Mouse (Mus musculus): ENCODE data around the gene Fry. TPM values are rescaled to one million over a fixed set of nuclear protein-coding genes. Genes with fewer than 3 reads are reported as not detected.

Fry gene
- polyA plus RNA-seq, 1 experiment from 2014 or later, result 4.3 TPM

DNA sequence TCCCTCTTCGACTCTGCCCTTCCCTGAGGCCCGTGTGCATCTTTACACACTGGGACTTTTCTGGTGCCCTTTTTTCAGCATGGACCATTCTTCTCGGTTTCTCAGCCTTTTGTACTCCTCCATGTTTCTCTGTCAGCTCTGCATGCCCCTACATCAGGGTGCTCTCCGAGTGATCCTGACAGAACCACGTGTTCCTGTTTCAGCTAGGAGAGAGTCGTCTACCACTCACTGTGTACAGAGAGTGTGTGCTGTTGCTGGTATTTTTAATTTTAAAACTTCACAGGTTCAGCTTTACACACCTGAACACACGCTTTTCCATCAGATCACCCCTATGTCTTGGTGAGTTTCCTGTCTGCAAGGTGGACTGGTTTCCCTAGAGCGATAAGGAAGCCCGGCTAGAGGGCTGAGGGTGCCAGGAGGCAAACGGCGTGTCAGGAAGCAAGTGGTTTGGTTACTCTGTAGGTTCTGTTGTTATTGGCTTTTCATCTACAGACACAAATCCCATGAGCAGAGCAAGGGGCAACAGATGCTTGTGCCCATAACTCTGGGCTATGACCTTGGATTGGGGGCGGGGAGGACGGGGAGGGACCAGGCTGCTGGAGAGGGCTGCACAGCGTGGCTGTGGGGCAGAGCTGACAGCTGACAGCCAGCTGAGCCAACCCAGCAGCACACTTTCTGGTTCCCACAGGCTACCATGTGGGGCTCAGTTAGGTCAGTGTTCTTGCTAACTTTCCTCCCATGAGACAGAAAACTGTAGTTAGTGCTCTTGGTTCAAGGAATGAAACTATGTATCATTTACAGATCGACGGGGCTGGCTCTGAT is 3.0 kb upstream of the Fry start:
- no peak for DNase-seq (ENCODE audit: extremely low spot score, low spot score)
- H3K27me3 ChIP-seq (ENCODE audit: poor library complexity, severe bottlenecking), result peaks cover 22% of the 10 kb centered on the region
- peaks cover 14% of the 10 kb centered on the region for H3K4me1 ChIP-seq
- no peaks in the 10 kb centered on the region for H3K36me3 ChIP-seq (replicated peaks)
- peaks cover 7% of the 10 kb centered on the region; the same call in 1 of the 2 replicates for H3K9me3 ChIP-seq
- H3K4me3 ChIP-seq, result no peak overlapping the region
- H3K27ac ChIP-seq, result no peak overlapping the region
- 87% methylated on average over 16 of the region's 16 CpGs for WGBS

DNA sequence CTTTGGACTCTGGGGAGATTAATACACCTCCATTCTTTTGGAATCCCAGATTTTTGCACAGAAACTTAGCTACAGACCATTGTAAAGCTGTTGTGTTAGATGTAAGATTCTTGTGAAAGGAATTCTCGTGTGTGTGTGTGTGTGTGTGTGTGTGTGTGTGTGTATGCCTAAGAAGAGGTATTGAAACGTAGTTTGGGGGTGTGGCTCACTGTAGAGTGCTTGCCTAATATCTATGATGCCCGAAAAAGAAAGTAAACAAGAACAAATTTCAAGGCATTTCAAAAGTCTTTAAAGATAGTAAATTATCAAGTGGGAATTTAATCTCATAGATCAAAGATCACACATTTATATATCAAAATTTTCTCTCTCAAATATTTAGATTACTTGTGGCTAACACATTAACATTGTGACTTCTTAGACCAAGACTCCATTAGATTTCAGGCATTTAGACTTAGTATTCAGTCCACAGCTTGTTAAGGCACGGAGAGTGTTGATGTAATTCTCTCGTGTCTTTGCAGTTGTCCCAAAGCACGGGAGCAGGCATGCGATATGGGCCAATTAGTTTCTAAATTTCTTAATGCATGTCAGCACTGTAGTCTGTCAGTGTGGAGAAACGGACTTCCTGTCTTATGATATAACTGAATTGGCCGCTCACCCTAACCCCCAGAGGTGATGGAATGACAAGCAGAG is 2.1 kb upstream of the Fry start:
- Histone ChIP-seq H3K36me3 (replicated peaks) (no peaks in the 10 kb centered on the region), H3K4me3 (no peak overlapping the region), H3K27ac (no peak overlapping the region), H3K4me1 (peaks cover 14% of the 10 kb centered on the region), H3K9me3 (peaks cover 7% of the 10 kb centered on the region; the same call in 1 of the 2 replicates), H3K27me3 (ENCODE audit: poor library complexity, severe bottlenecking) (peaks cover 28% of the 10 kb centered on the region)
- DNase-seq (ENCODE audit: extremely low spot score, low spot score), result no peak
- 87% methylated on average over 9 of the region's 9 CpGs for WGBS

DNA sequence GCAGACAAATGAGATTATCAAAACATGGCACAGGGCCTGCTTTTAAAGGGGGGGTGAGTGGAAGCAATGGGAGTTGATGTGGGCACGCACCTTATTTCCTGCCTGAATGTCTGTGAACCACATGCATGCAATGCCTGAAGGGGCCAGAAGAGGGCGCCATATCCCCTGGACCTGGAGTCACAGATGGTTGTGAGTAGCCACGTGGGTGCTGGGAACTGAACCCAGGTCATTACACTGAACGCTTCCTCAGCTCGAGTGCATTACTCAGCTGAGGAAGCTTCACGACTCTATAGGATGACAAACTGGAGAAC is 1.6 kb upstream of the Fry start:
- H3K4me1 ChIP-seq, result peaks cover 14% of the 10 kb centered on the region
- H3K36me3 ChIP-seq (replicated peaks), result no peaks in the 10 kb centered on the region
- 86% methylated on average over 6 of the region's 6 CpGs for WGBS
- H3K9me3 ChIP-seq, result peaks cover 7% of the 10 kb centered on the region; the same call in 1 of the 2 replicates
- DNase-seq (ENCODE audit: extremely low spot score, low spot score), result no peak
- H3K27ac ChIP-seq, result no peak overlapping the region
- H3K27me3 ChIP-seq (ENCODE audit: poor library complexity, severe bottlenecking), result peaks cover 28% of the 10 kb centered on the region
- no peak overlapping the region for H3K4me3 ChIP-seq

DNA sequence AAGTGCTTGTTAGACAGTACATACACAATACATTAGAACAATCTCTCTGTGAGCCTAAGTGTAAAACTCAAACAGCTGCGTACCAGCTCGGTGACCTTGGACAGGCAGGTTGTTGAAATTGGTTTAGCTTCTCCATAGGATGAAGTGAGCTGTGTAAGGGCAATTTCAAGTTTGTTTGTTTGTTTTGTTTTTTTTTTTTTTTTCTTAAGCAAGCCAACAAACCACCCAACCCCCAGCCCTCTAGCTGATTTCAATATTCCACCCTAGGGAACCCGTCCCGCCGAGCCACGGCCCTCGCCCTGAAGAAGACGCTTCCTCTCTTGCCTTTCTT is 356 bp upstream of the Fry start:
- peaks cover 7% of the 10 kb centered on the region; the same call in 1 of the 2 replicates for H3K9me3 ChIP-seq
- DNase-seq (ENCODE audit: extremely low spot score, low spot score), result no peak
- H3K27ac ChIP-seq, result peak overlapping the region; percentile 80; the same call in 1 of the 2 replicates
- H3K36me3 ChIP-seq (replicated peaks), result no peaks in the 10 kb centered on the region
- H3K27me3 ChIP-seq (ENCODE audit: poor library complexity, severe bottlenecking), result peaks cover 28% of the 10 kb centered on the region
- peaks cover 14% of the 10 kb centered on the region for H3K4me1 ChIP-seq
- H3K4me3 ChIP-seq, result peak overlapping the region; percentile 79
- WGBS, result 21% methylated on average over 8 of the region's 8 CpGs

DNA sequence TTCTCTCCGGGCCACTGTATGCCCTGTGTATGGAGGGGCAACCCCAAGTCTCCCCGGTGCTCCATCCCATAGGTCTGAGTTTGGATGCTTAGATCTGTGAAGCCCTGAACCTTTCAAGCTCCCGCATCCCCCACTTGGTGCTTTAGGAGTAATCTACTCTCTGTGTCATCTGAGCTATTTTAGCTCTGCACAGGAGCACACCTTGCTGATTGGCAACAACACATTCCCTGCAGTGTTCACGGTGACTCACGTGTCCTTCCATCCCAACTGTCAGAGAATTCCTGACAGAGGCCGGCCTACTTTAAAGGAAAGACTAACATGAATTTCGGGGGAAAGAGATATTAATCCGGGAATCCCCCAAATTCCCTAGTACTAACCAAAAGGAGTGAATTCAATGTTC is 2.2 kb downstream of the Fry start:
- Histone ChIP-seq H3K9me3 (peaks cover 7% of the 10 kb centered on the region; the same call in 1 of the 2 replicates), H3K27ac (no peak overlapping the region), H3K4me3 (no peak overlapping the region), H3K4me1 (peaks cover 13% of the 10 kb centered on the region), H3K27me3 (ENCODE audit: poor library complexity, severe bottlenecking) (peaks cover 28% of the 10 kb centered on the region), H3K36me3 (replicated peaks) (no peaks in the 10 kb centered on the region)
- no peak for DNase-seq (ENCODE audit: extremely low spot score, low spot score)
- 94% methylated on average over 8 of the region's 8 CpGs for WGBS

DNA sequence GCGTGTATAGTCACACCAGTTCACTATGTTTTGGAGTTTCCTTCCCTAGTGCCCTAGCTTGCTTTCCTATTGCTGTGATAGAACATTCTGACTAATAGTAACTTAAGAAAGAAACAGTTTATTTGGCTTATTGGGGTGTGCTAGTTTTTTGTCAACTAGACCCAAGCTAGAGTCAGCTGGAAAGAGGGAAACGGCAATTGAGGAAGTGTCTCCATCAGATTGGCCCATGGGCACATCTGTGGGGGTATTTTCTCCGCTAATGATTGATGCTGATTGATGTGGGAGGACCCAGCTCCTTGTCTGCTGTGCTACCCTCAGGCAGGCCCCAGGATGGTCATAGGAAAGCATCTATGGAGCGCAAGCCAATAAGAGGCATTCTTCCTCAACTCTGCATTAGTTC is 3.6 kb downstream of the Fry start:
- WGBS, result 87% methylated on average over 4 of the region's 4 CpGs
- no peak for DNase-seq (ENCODE audit: extremely low spot score, low spot score)
- H3K4me3 ChIP-seq, result no peak overlapping the region
- H3K27me3 ChIP-seq (ENCODE audit: poor library complexity, severe bottlenecking), result peaks cover 28% of the 10 kb centered on the region
- peaks cover 4% of the 10 kb centered on the region; the same call in 1 of the 2 replicates for H3K9me3 ChIP-seq
- H3K27ac ChIP-seq, result no peak overlapping the region
- H3K36me3 ChIP-seq (replicated peaks), result no peaks in the 10 kb centered on the region
- H3K4me1 ChIP-seq, result peaks cover 11% of the 10 kb centered on the region

DNA sequence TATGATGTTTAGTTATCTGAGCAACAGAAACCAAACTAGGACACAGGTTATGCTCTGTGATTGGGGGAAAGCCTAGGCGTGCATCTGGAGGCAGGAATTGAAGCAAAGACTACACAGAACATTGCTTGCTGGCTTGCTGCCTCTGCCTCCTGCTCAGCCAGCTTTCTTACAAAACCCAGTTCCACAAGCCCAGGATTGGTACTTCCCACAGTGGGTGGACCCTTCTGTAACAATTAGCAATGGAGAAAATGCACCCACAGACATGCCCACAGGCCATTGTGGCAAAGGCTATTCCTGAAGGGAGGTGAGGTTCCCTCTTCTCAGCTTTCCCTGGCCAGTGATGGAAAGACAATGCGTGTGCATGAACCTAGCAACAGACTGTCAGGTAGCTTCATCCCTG is 4.1 kb downstream of the Fry start:
- H3K27ac ChIP-seq, result no peak overlapping the region
- H3K4me3 ChIP-seq, result no peak overlapping the region
- H3K9me3 ChIP-seq, result no peaks in the 10 kb centered on the region
- WGBS, result 88% methylated on average over 2 of the region's 2 CpGs
- H3K4me1 ChIP-seq, result peaks cover 11% of the 10 kb centered on the region
- H3K36me3 ChIP-seq (replicated peaks), result no peaks in the 10 kb centered on the region
- peaks cover 24% of the 10 kb centered on the region for H3K27me3 ChIP-seq (ENCODE audit: poor library complexity, severe bottlenecking)
- no peak for DNase-seq (ENCODE audit: extremely low spot score, low spot score)

DNA sequence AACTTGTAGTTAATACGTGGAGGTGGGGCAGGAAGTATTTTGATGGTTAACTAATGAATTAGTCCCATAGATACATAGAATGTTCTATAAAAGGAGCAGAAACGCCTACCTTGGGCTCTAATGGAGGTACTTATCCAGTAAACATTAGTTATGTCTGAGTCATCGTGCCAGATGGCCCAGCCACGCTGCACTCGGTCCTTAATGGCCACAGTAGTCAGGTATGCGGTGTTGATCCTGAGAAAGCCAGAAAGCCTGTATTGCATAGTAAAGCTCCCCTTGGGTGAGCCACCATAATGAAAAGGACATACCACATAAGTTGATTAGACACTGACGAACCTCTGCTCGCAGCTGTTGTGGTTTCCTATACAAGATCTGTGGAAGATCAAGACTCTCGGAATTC is 7.5 kb downstream of the Fry start:
- WGBS, result 91% methylated on average over 9 of the region's 9 CpGs
- Histone ChIP-seq H3K9me3 (no peaks in the 10 kb centered on the region), H3K36me3 (replicated peaks) (no peaks in the 10 kb centered on the region), H3K4me3 (no peak overlapping the region), H3K27me3 (ENCODE audit: poor library complexity, severe bottlenecking) (0 out of 2 replicates have a peak, but pooled peaks cover under 1% of the 10 kb centered on the region), H3K27ac (no peak overlapping the region), H3K4me1 (no peaks in the 10 kb centered on the region)
- no peak for DNase-seq (ENCODE audit: extremely low spot score, low spot score)

DNA sequence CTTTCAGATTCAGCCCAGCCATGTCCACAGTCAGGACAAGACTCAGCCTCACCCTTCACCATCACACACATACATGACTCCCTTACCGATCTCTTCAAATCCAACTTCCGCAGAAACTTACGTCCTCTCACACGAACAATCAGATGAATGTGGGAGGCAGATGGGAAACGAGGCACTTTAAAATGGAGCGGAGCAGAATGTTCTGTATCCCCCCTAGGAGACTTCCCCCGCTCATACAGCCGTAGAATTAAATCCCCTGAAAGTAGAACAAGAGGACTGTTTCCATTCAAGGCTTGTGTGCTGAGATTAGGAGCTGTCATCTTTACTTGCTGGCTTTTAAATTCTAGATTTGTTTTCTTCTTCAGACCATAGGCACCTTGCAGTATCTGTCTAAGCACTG is 10.0 kb downstream of the Fry start:
- DNase-seq (ENCODE audit: extremely low spot score, low spot score), result no peak
- Histone ChIP-seq H3K27ac (no peak overlapping the region), H3K9me3 (no peaks in the 10 kb centered on the region), H3K36me3 (replicated peaks) (no peaks in the 10 kb centered on the region), H3K4me1 (no peaks in the 10 kb centered on the region), H3K4me3 (no peak overlapping the region), H3K27me3 (ENCODE audit: poor library complexity, severe bottlenecking) (no peaks in the 10 kb centered on the region)
- WGBS, result 89% methylated on average over 8 of the region's 8 CpGs

DNA sequence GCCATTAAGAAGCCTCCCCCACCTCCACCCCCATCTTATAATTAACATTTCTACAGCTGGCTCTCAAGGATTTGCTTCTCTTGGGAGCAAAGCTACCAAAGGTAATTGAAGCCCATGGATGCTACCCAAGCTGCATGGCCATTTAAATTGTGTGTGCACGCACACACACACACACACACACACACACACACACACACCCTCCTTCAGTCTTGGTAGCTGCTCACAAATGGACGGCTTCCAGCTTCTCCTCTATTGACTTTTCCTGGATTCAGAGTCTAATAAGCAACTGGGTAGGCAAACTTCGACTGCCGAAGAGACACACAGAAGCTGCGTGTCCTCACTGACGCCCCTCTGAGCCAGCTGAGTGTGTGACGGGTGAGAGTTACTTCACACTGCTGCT is 11.7 kb downstream of the Fry start:
- Histone ChIP-seq H3K9me3 (no peaks in the 10 kb centered on the region), H3K4me3 (no peak overlapping the region), H3K36me3 (replicated peaks) (no peaks in the 10 kb centered on the region), H3K27ac (no peak overlapping the region), H3K27me3 (ENCODE audit: poor library complexity, severe bottlenecking) (no peaks in the 10 kb centered on the region), H3K4me1 (no peaks in the 10 kb centered on the region)
- 90% methylated on average over 7 of the region's 7 CpGs for WGBS
- DNase-seq (ENCODE audit: extremely low spot score, low spot score), result no peak

DNA sequence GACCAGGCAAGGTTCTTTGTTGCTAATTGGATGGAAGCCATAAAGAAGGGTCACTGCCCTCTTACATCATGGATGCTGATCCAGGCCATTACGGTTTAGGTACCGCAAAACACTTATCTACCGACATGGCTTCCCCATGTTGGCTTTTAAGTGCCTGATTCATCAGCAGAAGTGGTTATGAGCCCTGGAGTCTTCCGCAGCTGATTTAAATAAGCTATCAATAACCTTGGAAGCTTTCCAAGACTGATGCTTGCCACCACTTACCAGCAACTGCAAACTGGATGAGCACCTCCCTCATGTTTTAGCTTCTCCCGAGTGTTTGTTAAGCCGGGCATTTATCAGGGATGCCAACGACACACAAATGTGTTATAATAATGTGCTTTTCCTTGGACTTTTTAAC is 12.7 kb downstream of the Fry start:
- H3K4me3 ChIP-seq, result no peak overlapping the region
- H3K36me3 ChIP-seq (replicated peaks), result no peaks in the 10 kb centered on the region
- H3K4me1 ChIP-seq, result no peaks in the 10 kb centered on the region
- WGBS, result 95% methylated on average over 7 of the region's 7 CpGs
- H3K27me3 ChIP-seq (ENCODE audit: poor library complexity, severe bottlenecking), result no peaks in the 10 kb centered on the region
- no peaks in the 10 kb centered on the region for H3K9me3 ChIP-seq
- no peak for DNase-seq (ENCODE audit: extremely low spot score, low spot score)
- no peak overlapping the region for H3K27ac ChIP-seq

DNA sequence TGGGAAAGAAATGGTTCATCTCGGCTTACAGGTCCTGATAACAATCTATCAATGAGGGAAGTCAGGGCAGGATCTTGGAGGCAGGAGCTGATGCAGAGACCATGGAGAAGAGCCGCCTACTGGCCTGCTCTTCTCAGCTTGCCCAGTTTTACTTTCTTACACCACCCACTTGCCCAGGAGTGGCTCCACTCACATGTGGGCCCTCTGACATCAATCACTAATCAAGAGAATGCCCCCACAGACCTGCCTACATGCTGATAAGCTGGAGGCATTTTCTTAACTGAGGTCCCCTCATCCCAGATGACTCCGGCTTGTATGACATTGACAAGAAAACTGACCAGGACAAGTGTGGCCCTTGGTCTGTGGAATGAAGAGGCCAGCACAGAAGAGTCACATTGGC is 16.2 kb downstream of the Fry start:
- 90% methylated on average over 3 of the region's 3 CpGs for WGBS
- Histone ChIP-seq H3K36me3 (replicated peaks) (no peaks in the 10 kb centered on the region), H3K4me1 (no peaks in the 10 kb centered on the region), H3K27me3 (ENCODE audit: poor library complexity, severe bottlenecking) (no peaks in the 10 kb centered on the region), H3K4me3 (no peak overlapping the region), H3K27ac (no peak overlapping the region), H3K9me3 (no peaks in the 10 kb centered on the region)
- no peak for DNase-seq (ENCODE audit: extremely low spot score, low spot score)

DNA sequence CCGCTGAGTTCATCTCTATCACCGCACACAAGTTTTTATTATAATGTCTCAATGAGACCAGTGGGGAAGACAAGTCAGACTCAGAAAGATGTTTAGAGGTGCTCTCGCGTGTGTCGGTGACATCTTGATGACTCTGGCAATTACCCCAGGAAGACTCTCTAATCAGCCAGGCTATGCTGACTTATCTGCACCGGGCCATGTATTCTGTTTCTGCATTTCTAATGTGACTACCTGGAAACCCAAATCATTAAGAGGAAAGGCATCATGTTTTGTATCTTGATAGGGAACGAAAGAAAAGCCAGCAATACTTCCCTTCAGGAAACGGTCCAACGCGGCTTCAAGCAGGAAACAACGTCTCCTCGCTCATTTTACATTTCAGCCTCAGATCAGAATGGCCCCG is 17.1 kb downstream of the Fry start:
- no peaks in the 10 kb centered on the region for H3K9me3 ChIP-seq
- no peaks in the 10 kb centered on the region for H3K36me3 ChIP-seq (replicated peaks)
- no peak overlapping the region for H3K4me3 ChIP-seq
- DNase-seq (ENCODE audit: extremely low spot score, low spot score), result no peak
- H3K27ac ChIP-seq, result no peak overlapping the region
- 92% methylated on average over 13 of the region's 13 CpGs for WGBS
- no peaks in the 10 kb centered on the region for H3K4me1 ChIP-seq
- H3K27me3 ChIP-seq (ENCODE audit: poor library complexity, severe bottlenecking), result no peaks in the 10 kb centered on the region
